Mouse (Mus musculus): ENCODE measurements around the gene Ppp1cc.

DNA sequence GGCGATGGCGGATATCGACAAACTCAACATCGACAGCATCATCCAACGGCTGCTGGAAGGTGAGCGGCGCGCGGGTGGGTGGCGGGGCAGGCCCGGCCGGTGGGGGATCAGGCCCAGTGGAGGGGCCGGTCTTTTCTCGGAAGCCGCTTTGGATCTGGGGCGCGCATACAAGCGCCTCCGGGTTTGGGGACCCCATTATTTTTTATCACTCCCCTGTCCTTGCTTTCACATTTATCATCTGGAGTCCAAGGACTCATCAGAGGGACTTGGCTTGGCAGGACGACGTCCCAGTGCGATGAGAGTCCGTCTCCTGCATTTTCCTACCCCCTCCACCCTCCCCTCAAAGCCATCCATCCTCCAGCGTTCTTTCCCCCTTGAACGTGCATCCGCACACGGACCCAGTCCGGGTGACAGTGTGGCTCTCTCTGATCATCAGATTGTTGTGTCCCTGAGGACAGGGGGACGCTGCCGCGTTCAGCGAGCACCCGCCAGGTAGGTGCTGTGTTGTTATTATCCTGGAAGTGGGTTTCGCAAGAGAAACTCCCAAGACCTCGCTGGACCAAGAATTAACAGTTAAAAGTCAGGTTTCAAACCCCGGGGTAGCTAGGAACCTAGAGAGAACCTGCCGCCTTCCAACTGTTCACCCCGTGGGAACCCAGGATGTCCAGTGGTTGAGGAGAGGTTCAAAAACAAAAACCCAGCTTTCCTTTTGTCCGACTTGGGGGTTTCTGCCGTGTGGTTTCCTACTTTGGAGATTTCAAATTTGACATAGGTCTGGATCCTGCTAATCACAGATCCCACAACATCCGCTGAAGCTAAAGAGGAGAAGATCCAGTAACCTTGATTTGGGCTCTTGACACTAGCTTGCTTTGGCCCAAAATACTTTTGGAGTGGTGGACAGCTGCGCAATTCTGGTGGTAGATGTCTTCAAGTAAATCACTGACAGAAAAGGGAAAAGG is 758 bp downstream of the Ppp1cc start:
- no peak for TF ChIP-seq CTCF (IDR thresholded peaks at IDR 0.05; ENCODE audit: borderline replicate concordance, control insufficient read depth, extremely low read depth, insufficient read depth, low read length, poor library complexity)
- no peak for TF ChIP-seq POLR2A (IDR thresholded peaks at IDR 0.05; ENCODE audit: control insufficient read depth, extremely low read depth, insufficient read depth, low read length, poor library complexity)

All from thymus, adult 2 months (tissue).